Mouse (Mus musculus) adrenal gland, adult (tissue): Measurements from ENCODE around the gene Npr1.

Source experiments
- DNase-seq, 2 experiments: peaks; one replicate each; pipeline ENCODE4 v3.0.0; 2022 to 2023; ENCODE audit warnings: low spot score in 1 of 2; ENCODE audit not compliant: inconsistent age in 2 of 2

Gene Npr1

DNA sequence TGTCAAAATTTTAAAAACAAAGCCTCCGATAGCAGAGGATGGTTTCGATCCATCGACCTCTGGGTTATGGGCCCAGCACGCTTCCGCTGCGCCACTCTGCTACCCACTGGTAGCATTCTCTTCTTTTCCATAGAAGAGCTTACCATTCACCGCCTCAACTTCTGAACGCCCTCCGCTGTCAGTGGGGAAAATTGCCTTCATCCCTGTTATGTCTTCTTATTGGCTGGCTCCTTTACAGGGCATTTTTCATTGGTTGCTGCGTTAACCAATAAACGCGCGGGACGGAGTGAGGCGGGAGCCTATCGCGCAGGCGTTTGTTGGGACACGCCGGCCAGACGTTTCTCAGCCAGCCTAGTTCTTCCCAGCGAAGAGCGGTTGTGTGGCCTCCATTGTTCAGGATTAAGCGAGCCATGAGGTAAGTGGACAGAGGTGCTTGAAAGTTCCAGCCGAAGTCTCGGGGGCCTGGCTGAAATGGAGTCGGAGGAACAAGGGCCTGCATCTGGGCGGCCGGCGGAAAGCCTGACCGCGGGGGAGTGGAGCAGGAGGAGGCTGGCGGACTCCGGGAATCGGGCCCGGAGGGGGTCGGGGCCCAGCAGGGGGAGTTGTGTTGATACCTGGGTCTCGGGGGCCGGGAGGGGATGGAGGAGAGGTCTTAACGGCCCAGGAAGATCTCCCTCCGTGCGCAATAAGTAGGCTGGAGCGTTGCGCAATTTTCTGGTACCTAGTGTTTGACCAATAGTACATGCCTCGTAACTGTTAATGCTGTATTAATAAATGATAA, 10.4 kb upstream of the Npr1 start, which contains the start of gene Ilf2:
Gene Ilf2 (plus strand): TSS at position 296 of the 781 bp plus-strand sequence.
- peak; percentile 96 to 98 for DNase-seq

DNA sequence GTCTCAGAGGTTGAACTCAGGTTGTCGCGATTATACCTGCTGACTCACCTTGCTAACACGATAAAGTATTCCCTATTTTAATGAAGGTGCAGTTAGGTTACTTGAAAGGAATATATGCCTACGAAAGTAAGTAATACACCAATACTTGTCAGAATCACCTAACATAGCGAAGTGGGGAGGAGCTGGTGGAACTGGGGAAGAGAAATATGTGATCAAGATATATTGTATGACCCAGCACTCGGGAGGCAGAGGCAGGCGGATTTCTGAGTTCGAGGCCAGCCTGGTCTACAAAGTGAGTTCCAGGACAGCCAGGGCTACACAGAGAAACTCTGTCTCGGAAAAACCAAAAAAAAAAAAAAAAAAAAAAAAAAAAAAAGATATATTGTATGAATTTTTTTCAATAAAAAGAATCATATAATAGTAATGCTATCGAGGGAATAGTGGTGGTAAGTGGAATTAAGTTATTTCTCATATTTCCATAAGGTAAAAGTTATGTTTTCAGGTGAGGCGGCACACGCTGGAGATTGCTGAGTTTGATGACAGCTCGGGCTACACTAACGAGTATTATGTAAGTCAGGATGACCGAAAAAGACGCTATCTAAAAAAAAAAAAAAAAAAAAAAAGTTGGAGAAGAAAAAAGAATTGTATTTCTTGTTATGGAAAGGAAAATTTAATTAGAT, 9.6 kb upstream of the Npr1 start:
- no peak for DNase-seq

DNA sequence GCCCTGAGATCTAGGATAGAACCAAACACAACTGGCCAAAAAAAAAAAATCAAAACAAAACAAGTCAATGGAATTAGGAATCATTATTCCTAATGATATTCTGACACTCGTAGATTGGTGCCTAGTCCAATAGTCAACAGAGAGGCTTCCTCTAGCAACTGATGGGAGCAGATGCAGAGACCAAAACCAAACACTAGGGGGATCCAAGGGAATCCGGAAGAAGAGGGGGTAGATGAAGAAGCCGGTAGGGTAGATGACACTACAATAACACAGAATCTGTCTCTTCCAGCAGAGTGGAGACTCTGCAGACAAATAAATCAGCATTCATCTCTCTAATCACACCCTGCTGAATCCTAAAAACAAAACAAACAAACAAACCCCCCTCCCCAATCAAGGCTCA, 6.5 kb upstream of the Npr1 start:
- peak in 1 of 2 experiments; percentile 90 for DNase-seq

DNA sequence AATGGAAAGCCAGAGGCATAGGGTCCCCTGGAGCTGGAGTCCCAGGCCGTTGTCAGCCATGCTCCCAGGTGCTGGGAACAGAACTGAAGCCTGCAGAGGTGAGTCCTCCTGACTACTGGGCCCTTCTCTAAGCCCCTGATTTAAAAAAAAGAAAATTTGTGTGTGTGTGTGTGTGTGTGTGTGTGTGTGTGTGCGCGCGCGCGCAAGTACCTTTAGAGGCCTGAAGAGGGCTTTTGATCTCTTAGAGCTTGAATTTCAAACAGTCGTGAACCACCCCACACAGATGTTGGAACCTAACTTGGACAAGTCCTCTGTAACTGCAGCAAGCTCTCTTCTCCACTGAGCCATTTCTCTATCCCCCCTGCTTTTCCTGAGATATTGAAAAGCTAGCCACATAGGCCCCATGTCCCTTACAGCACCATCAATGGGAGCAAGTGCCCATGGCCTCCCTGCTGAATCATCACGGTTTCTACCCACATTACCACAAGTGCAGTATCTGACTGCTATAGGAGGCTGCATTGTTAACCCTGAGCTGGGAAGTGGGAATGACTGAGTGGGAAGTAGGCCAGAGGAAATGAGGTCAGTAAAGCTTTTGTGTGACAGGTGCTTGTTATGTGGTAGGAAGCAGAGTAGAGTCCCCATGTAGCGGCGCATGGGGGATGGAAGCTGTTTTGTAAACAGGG, 2.1 kb upstream of the Npr1 start:
- DNase-seq = peak in 1 of 2 experiments; percentile 36

DNA sequence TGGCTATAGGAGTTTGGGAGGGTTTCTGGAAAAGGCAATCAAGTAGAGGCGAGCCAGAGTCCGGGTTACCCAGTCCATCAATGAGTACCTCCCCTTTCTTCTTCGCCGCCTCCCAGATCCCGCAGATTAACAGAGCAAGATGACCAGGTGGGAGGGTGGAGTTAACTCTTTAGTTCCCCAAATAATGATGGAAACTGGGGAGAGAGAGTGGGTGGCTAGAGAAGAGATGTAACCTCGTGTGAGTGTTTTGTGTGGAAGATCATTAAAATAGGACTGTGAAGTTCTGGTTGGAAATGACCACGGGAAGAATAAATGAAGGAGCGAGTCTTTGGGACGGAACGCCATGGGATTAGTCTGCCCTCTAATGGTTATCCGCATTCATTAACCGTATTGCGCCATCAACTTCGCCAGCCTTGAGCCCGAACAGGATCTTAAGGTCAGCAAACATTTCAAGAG, 673 bp upstream of the Npr1 start:
- DNase-seq = peak; percentile 83 to 96

DNA sequence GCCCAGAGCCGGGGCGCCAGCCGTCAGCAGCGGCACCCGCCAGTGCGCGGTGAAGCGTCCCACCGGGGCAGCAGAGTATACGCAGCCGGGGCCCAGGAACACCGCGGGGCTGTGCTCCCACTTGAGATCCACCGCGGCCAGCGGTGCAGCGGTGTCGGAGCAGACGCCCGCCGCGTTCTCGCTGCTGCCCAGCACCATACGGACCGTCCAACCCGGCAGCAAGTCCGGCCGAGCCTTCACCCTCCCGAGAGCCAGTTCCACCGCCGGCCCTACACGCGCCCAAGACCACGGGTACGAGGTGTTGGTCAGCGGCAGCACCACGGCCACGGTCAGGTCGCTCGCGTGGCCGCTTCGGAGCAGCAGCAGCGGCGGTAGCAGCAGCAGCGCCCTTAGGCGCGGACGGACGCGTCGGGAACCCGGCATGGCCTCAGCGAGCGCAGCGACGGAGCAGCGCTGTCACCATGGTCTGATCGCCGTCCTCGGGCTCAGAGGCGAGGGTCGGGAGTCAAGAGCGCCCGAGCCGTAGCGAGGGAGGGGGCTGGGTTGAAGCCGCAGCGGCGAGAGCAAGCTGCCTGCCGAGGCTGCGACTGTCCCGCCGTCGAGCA, 483 bp downstream of the Npr1 start:
- peak; percentile 62 to 84 for DNase-seq

DNA sequence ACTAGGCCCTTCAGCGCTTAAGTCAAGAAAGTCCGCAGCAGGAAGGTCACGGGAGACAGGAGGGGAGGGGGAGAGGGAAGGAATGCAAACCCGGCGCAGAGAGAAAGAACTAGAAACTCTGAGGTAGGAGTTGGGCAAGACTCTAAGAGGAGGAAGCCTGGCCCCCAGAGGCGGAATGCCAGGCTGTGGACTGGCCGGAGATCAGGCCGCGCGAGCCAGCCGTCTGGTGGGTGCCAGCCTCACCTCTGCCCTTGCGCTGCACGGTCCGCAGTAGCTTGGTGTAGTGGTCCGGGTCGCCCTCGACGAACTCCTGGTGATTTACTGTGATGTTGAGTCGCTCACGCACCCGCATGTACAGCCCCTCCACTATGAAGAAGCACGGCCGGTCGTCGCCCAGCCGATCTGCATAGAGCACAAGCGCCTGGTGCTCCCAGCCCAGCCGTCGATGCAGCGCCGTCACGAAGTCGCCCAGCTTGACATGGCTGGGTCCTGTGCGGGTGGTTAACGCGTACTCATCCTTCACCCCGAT, 1.1 kb downstream of the Npr1 start:
- DNase-seq = peak; percentile 74 to 89

DNA sequence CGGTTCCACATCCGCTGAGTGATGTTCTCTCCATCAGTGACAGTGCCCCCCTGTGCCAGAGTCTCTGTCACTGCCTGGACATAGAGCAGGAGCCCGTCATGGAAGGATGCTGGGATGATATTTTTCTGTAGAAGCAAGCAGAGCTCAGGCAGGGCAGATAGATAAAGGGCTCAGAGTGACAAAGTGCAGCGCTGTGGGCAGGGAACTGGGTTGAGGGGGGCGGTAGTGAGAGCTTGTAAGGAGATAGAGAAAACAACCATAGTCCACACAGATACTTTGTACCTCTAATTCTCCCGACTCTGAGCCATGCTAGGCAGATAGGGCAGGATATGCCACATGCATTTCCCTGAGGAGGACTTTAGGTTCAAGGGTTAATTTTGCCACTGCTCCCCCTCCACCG, 3.1 kb downstream of the Npr1 start:
- DNase-seq = peak in 1 of 2 experiments; percentile 68

DNA sequence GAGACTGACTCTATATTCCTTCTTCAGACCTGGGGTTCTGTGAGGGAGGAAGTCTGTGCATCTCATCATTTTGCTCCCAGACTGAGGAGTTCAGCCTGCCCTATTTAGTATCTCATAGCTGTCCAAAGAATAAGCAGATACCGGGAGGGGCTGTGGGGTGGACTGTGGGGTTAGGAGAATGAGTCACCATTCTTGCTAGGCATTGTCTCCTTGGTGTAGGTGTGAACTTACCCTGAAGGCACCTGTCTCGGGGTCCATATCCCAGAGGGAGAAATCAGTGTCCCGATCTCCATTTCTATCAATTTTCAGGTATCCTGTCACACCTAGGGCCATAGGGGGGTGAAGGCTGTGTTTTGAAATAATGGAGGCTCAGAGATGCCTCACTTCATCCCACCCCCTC, 3.7 kb downstream of the Npr1 start:
- peak in 1 of 2 experiments; percentile 50 for DNase-seq

DNA sequence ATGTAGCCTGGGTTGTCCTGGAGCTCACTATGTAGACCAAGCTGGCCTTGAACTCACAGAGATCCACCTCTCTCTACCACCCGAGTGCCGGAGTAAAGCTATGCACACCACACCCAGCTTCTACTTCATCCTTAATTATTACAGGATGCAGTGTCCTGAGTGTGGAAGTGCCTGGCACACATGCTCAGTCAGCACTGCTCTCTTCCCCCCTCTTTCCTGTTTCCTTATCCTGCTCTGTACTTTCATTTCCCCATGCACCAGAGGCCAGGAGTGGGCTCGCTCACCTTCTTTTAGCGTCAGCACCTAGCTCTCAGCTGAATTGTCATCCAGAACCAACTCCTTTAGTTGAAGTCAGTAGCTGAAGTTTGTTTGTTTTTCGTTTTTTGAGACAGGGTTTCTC, 5.4 kb downstream of the Npr1 start:
- peak in 1 of 2 experiments; percentile 50 for DNase-seq

DNA sequence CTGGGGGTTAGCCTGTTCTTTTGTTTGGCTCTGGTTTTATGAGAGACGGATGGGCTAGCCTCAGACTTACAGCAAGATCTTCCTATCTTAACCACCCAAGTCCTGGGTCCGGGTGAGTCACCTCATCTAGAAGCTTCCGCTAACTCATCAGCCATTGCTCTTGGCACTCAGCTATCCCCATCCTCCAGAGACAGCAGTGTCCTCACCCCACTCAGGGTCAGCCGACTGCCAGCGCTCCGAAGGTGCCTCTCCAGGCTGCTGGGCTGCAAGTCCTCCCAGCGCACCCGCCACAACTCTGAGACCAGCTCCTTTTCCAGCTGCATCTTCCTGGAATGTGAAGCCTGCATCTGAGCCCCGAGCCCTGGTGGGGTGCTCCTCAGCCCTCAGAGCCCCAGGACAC, 5.9 kb downstream of the Npr1 start:
- peak in 1 of 2 experiments; percentile 70 for DNase-seq

DNA sequence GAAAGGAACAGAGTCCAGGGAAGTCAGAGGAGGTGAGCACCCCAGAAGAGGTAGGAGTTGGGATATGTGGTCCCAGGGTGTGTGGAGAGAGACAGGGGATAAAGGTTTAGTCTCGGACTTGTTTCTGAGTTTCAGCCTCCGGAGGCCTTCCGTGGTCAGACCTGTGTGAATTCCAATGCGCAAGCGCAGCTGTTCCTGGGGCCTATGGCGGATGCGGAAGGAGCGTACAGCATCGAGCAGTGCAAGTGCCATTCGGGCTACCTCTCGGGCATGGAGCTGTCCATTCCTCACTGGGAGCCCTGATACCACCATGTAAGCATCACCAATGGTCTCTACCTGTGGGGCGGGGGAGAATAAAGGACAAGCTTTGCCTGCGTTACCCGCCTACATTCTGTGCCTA, 10.7 kb downstream of the Npr1 start:
- DNase-seq = peak; percentile 10 to 29

DNA sequence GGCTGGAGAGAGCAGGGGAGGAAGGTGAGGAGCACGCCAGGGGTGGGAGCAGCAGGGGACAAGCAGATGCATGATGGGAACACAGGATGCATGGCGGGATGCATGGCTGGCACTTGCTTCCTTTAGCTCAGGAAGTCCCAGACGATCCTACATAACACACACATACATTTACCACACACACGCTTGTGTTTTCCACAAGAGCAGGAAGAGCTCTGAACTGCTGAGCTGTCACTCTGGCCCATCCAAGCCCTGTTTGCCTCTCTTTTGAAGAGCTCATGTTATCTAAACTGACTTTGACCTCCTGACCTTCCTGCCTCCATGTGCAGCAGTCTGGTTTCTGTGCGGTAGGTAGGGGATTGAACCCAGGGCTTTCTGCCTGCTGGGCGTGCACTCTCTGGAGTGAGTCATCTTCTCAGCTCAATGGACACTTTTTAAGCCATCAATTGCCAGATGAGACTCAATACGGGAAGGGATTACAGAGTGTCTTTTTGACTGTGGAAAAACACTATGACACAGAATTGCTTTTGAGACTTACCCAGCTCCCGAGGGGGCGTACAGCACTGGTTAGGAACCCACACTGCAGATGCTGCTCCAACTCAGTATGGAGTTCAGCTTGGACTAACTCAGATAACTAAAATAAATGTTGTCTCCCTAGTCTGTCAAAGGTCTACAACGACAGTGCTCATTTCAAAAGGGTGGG, 14.1 kb downstream of the Npr1 start:
- DNase-seq = peak in 1 of 2 experiments; percentile 66

DNA sequence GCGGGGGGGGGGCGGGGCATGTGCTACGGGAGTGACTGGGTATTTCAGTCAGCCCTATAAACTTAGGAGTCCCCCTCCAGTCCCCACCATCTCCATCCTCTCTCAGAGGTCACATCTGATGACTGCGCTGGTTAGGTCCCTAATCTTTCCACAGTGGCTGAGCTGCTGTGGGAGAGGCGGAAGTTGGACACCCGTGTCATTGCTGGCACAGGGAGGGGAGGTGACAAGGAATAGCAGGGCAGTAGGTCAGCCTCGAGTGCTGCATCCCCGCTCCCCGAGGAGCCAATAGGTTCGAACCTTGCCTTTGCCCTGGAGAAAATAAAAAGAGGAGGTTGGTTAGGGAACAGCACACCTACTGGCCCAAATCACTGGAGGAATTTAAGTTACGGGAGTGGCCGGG, 14.8 kb downstream of the Npr1 start:
- DNase-seq = no peak

DNA sequence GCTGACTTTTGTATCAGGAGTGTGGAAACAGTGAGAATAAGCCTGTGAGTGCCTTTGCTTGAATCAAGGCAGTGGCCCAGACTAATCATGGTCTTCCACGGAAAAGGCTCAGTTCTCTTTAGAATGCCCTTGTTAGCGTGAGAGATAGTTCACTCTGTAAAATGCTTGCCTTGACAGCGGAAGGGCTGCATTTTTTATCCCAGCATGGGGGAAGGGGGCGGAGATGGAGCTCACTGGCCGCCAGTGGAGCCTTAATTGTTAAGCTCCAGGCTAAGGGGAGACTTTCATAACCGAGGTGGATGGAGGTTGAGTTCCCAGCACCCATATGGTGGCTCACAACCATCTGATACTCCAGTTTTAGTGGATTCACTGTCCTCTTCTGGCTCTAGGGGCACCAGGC, 17.0 kb downstream of the Npr1 start:
- DNase-seq = no peak

DNA sequence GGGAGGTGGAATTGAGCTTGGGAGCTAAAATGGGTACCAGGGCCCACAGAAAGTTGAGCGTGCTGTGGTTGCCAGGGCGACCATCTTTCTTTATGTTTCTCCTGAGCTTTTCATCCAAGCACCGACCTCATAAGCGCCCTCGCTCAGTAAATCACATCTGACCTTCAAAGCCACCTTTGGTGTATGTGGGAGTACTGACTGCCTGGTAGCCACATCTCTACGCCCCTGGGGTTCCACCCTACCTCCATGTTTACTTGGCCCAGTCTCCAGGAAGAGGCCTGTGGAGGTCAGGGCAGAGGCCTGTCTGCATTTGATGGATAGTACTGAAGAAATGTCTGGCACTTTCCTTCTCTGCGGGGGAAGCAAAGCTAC, 18.6 kb downstream of the Npr1 start:
- peak in 1 of 2 experiments; percentile 55 for DNase-seq

DNA sequence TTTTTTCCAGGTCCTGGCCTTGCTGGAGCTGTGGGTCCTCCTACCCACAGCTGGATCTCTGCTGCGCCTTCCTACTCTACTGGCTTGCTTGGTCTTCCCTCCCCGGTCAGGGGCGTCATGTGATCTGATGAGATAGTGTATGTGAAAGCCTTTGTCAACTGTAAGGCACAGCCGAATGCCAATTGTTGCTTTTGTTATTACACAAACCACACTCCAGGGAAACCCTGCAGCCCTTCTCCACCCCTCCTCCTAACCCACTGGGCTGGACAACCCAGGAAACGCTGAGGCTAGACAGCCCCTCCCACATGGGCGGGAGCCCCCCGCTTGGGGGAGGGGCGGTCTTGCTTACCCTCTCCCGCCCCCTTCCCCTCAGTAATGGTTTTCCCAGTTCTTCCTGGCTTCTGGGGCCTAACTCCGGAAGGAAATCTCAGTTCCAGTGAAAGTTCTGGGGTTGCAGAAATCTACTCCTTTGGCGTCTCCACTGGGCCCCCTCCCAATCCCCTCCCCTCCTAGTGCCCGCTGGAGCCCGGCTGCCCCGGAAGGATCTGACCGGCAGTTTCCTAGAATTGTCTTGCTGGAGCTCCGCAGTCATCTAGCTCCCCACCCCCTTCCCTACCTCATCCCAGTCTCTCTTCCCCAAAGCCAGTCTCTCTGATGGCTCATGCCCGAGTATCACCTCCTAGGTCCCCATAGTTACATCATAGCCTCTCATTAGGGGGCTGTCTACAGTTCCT, 19.1 kb downstream of the Npr1 start:
- DNase-seq = peak; percentile 92 to 96

DNA sequence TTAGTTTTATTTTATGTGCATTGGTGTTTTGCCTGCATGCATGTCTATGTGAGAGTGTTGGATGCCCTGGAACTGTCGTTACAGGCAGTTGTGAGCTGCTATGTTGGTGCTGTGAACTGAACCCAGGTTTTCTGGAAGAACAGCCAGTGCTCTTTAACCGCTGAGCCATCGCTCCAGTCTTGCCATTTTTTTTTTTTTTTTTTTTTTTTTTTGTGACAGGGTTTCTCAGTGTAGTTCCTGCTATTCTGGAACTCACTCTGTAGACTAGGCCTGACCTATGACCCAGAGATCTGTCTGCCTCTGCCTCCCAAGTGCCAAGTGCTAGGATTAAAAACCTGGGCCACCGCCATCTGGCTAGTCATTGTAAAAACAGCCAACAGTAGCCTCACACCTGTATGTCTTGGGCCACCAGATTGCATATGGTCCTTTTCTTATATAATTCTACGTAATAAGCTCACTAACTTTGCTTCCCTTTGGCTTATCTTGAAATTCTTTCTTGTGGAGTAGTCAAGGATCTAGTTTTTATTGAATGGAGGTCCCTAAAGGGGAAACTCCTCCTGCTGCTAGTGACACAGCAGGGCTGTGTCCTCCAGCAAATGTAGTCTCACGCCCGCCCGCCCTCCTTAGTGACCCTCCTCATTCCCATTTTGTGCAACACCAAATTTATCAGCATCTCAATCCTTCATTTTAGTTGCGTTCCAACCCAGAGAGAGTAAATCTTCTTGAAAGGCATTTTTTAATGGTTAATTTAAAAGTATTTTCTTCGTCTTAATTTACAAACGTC, 20.1 kb downstream of the Npr1 start:
- peak in 1 of 2 experiments; percentile 76 for DNase-seq

DNA sequence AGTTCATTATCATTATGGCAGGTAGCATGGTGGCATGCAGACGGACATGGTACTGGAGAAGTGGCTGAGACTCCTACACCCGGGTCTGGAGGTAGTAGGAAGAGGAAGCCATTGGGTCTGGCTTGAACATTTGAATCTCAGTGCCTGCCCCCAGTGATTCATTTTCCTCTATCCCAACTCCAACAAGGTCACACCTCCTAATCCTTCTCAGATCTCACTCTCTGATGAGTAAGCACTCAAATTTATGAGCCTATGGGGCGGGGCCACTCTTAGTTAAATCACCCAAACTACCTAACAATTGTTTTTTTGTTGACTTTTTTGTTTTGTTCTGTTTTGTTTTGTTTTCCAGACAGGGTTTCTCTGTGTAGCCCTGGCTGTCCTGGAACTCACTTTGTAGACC, 21.7 kb downstream of the Npr1 start:
- peak in 1 of 2 experiments; percentile 78 for DNase-seq
